Mouse (Mus musculus) CH12.LX (cell line): ENCODE results near the gene Necap2. TPM values are rescaled to one million over a fixed set of nuclear protein-coding genes. Genes with fewer than 3 reads are reported as not detected.

Experiments
- DNase-seq: peaks from one replicate; pipeline ENCODE4 v3.0.0-alpha.2; 2013; ENCODE audit errors: extremely low read depth
- H3K27ac ChIP-seq: 2 replicates; pipeline ENCODE4 v1.5.1; 2012; ENCODE audit warnings: low read depth, mild to moderate bottlenecking, control low read depth, moderate library complexity; ENCODE audit not compliant: insufficient read depth
- H3K27me3 ChIP-seq: replicated peaks from 2 replicates; pipeline ENCODE3; 2012; ENCODE audit warnings: inconsistent platforms
- H3K36me3 ChIP-seq, 2 experiments: replicated peaks in 1 of 2; 2 replicates each; pipeline versions ENCODE3 to v1.6.1; 2012; ENCODE audit warnings: inconsistent platforms in 1 of 2, low read length in 1 of 2, mild to moderate bottlenecking in 1 of 2, mixed read lengths in 1 of 2, moderate library complexity in 1 of 2; ENCODE audit not compliant: control insufficient read depth in 1 of 2, insufficient read depth in 1 of 2
- H3K4me1 ChIP-seq, 2 experiments: 2 replicates each; pipeline ENCODE4 v1.6.1; 2012; ENCODE audit warnings: inconsistent platforms in 1 of 2, moderate library complexity in 1 of 2; ENCODE audit not compliant: insufficient read depth in 2 of 2, control insufficient read depth in 1 of 2
- H3K4me2 ChIP-seq: 2 replicates; pipeline ENCODE4 v1.6.1; 2012; ENCODE audit warnings: low read depth, mild to moderate bottlenecking, control low read depth; ENCODE audit not compliant: poor library complexity, insufficient read depth, severe bottlenecking
- H3K4me3 ChIP-seq, 3 experiments: fragments of 150-350 bp in 1 of 3; sonication (generic) in 1 of 3; replicated peaks in 1 of 3; 2 replicates each; pipeline versions ENCODE3 to v1.5.1; 2011 to 2012; ENCODE audit warnings: low read depth in 2 of 3, low read length in 2 of 3, mild to moderate bottlenecking in 2 of 3, moderate library complexity in 2 of 3, control low read depth in 1 of 3, improper control_type of control experiment in 1 of 3, inconsistent platforms in 1 of 3, mixed read lengths in 1 of 3; ENCODE audit not compliant: poor library complexity in 1 of 3
- H3K79me2 ChIP-seq: replicated peaks from 2 replicates; pipeline ENCODE4 v1.6.1; 2012; ENCODE audit warnings: mild to moderate bottlenecking, moderate library complexity; ENCODE audit not compliant: control insufficient read depth, poor library complexity, insufficient read depth, severe bottlenecking; ENCODE audit errors: extremely low read depth
- H3K9ac ChIP-seq: 2 replicates; pipeline ENCODE4 v1.6.1; 2012; ENCODE audit warnings: low read depth, mild to moderate bottlenecking, control low read depth, moderate library complexity; ENCODE audit not compliant: insufficient read depth
- H3K9me3 ChIP-seq: replicated peaks from 2 replicates; pipeline ENCODE3; 2012; ENCODE audit warnings: low read length, inconsistent platforms, mixed read lengths
- BHLHE40 ChIP-seq: IDR thresholded peaks from 2 replicates; pipeline ENCODE4 v1.6.1; 2011; ENCODE audit warnings: mild to moderate bottlenecking, low read depth, low read length, improper control_type of control experiment
- CHD1 ChIP-seq: IDR thresholded peaks from 2 replicates; pipeline ENCODE4 v1.6.1; 2012; ENCODE audit warnings: low read depth, low read length, improper control_type of control experiment, inconsistent platforms
- CHD2 ChIP-seq: IDR thresholded peaks from 2 replicates; pipeline ENCODE4 v1.6.1; 2011; ENCODE audit warnings: low read length, improper control_type of control experiment
- CTCF ChIP-seq, 2 experiments: IDR thresholded peaks in 1 of 2; conservative IDR thresholded peaks in 1 of 2; 2 replicates each; pipeline ENCODE4 v1.5.1; 2011 to 2012; ENCODE audit warnings: low read depth in 2 of 2, low read length in 2 of 2, improper control_type of control experiment in 1 of 2, inconsistent platforms in 1 of 2, mild to moderate bottlenecking in 1 of 2, moderate library complexity in 1 of 2
- ELF1 ChIP-seq: IDR thresholded peaks from 2 replicates; pipeline ENCODE4 v1.6.1; 2014; ENCODE audit warnings: low read depth, mild to moderate bottlenecking, inconsistent platforms, low read length, improper control_type of control experiment
- ETS1 ChIP-seq: conservative IDR thresholded peaks from 2 replicates; pipeline ENCODE4 v1.6.1; 2012; ENCODE audit warnings: low read depth, mild to moderate bottlenecking, inconsistent platforms, low read length, improper control_type of control experiment, moderate library complexity
- GABPA ChIP-seq: IDR thresholded peaks from 2 replicates; pipeline ENCODE4 v1.6.1; 2012; ENCODE audit warnings: low read depth, low read length, improper control_type of control experiment, inconsistent platforms; ENCODE audit not compliant: insufficient replicate concordance
- HCFC1 ChIP-seq: IDR thresholded peaks from 2 replicates; pipeline ENCODE4 v1.6.1; 2012; ENCODE audit warnings: low read depth, mild to moderate bottlenecking, inconsistent platforms, low read length, improper control_type of control experiment
- IRF4 ChIP-seq: IDR thresholded peaks from 2 replicates; pipeline ENCODE4 v1.6.1; 2014; ENCODE audit warnings: low read depth, mild to moderate bottlenecking, inconsistent platforms, low read length, improper control_type of control experiment
- MAFK ChIP-seq: IDR thresholded peaks from 2 replicates; pipeline ENCODE4 v1.6.1; 2011; ENCODE audit warnings: low read length, improper control_type of control experiment; ENCODE audit not compliant: insufficient replicate concordance
- MAX ChIP-seq: IDR thresholded peaks from 2 replicates; pipeline ENCODE4 v1.6.1; 2011; ENCODE audit warnings: low read length, improper control_type of control experiment
- MAZ ChIP-seq: IDR thresholded peaks from 2 replicates; pipeline ENCODE4 v1.6.1; 2012; ENCODE audit warnings: low read depth, mild to moderate bottlenecking, inconsistent platforms, low read length, improper control_type of control experiment, moderate library complexity
- MEF2A ChIP-seq: IDR thresholded peaks from 2 replicates; pipeline ENCODE4 v1.6.1; 2014; ENCODE audit warnings: low read depth, mild to moderate bottlenecking, inconsistent platforms, low read length, improper control_type of control experiment, borderline replicate concordance
- MXI1 ChIP-seq: IDR thresholded peaks from 2 replicates; pipeline ENCODE4 v1.6.1; 2011; ENCODE audit warnings: mild to moderate bottlenecking, low read depth, low read length, improper control_type of control experiment
- MYC ChIP-seq: IDR thresholded peaks from 2 replicates; pipeline ENCODE4 v1.6.1; 2011; ENCODE audit warnings: low read depth, mild to moderate bottlenecking, improper control_type of control experiment, low read length
- NRF1 ChIP-seq: IDR thresholded peaks from 2 replicates; pipeline ENCODE4 v1.6.1; 2014; ENCODE audit warnings: low read depth, mild to moderate bottlenecking, inconsistent platforms, low read length, improper control_type of control experiment, moderate library complexity
- POLR2A ChIP-seq: IDR thresholded peaks from 2 replicates; pipeline ENCODE4 v1.6.1; 2011; ENCODE audit warnings: low read depth, mild to moderate bottlenecking, improper control_type of control experiment, low read length
- POLR2AphosphoS2 ChIP-seq: IDR thresholded peaks from 2 replicates; pipeline ENCODE4 v1.6.1; 2011; ENCODE audit warnings: low read depth, low read length, improper control_type of control experiment
- RAD21 ChIP-seq: IDR thresholded peaks from 2 replicates; pipeline ENCODE4 v1.6.1; 2011; ENCODE audit warnings: low read depth, mild to moderate bottlenecking, low read length, improper control_type of control experiment, moderate library complexity
- RCOR1 ChIP-seq: conservative IDR thresholded peaks from 2 replicates; pipeline ENCODE4 v1.6.1; 2012; ENCODE audit warnings: low read depth, mild to moderate bottlenecking, inconsistent platforms, low read length, improper control_type of control experiment
- TBP ChIP-seq: conservative IDR thresholded peaks from 2 replicates; pipeline ENCODE4 v1.6.1; 2011; ENCODE audit warnings: low read depth, low read length, improper control_type of control experiment
- TCF12 ChIP-seq: IDR thresholded peaks from 2 replicates; pipeline ENCODE4 v1.6.1; 2014; ENCODE audit warnings: low read depth, mild to moderate bottlenecking, inconsistent platforms, low read length, improper control_type of control experiment
- UBTF ChIP-seq: IDR thresholded peaks from 2 replicates; pipeline ENCODE4 v1.6.1; 2012; ENCODE audit warnings: low read depth, mild to moderate bottlenecking, inconsistent platforms, low read length, improper control_type of control experiment, moderate library complexity
- USF1 ChIP-seq: IDR thresholded peaks from 2 replicates; pipeline ENCODE4 v1.6.1; 2014; ENCODE audit warnings: low read depth, mild to moderate bottlenecking, inconsistent platforms, low read length, improper control_type of control experiment
- USF2 ChIP-seq: conservative IDR thresholded peaks from 2 replicates; pipeline ENCODE4 v1.6.1; 2011; ENCODE audit warnings: low read depth, low read length, improper control_type of control experiment
- ZC3H11A ChIP-seq: IDR thresholded peaks from 2 replicates; pipeline ENCODE4 v1.6.1; 2012; ENCODE audit warnings: low read depth, mild to moderate bottlenecking, inconsistent platforms, low read length, improper control_type of control experiment
- ZMIZ1 ChIP-seq: IDR thresholded peaks from 2 replicates; pipeline ENCODE4 v1.6.1; 2012; ENCODE audit warnings: low read depth, mild to moderate bottlenecking, inconsistent platforms, low read length, improper control_type of control experiment
- dilution Hi-C: fragments of 300-500 bp; cut with MboI; formaldehyde crosslinking; loops from 2 replicates; pipeline ENCODE4 v1.14.3; 2020; ENCODE audit warnings: low sequenced_read_pairs; ENCODE audit not compliant: extremely low pct_unique_long_range_greater_than_20kb, extremely low pct_ligation_motif_present
- in situ Hi-C: fragments of 300-500 bp; cut with MboI; formaldehyde crosslinking; loops from 3 replicates; pipeline ENCODE4 v1.14.3; 2019; ENCODE audit warnings: low sequenced_read_pairs, low pct_ligation_motif_present, low pct_unique_long_range_greater_than_20kb, mixed read lengths
- polyA plus RNA-seq: library from polyadenylated mRNA; unstranded; fragments of >175 nt; gene quantifications from 2 replicates; pipeline ENCODE4 v1.2.1, GENCODE M21; 2012; ENCODE audit warnings: low read depth; ENCODE audit not compliant: insufficient read length
- total RNA-seq, 2 experiments: library from RNA; depleted of rRNA; stranded (reverse); fragments of 300-350 nt in 1 of 2; fragments of >200 nt in 1 of 2; gene quantifications; 2 replicates each; pipeline ENCODE4 v1.2.3; 2012 to 2014

Gene Necap2
- total and polyA plus RNA-seq, 3 experiments: 32.6 to 41.7 (median 34.8) TPM

GRCm38 (mm10) chr4:141114521-141114981 lies 36.4 kb upstream of the Necap2 start:
- no peak for TF ChIP-seq IRF4
- no peak for TF ChIP-seq NRF1
- TF ChIP-seq GABPA: no peak
- TF ChIP-seq MAFK: no peak
- no peak for TF ChIP-seq ZC3H11A
- TF ChIP-seq ETS1: no peak
- no peak for TF ChIP-seq RAD21
- TF ChIP-seq BHLHE40: no peak
- TF ChIP-seq POLR2A: no peak
- TF ChIP-seq CTCF (conservative IDR thresholded peaks at IDR 0.05 in 1 of 2, IDR thresholded peaks at IDR 0.05 in 1 of 2; ENCODE audit: low read depth in 2 of 2, low read length in 2 of 2): no peak
- TF ChIP-seq HCFC1: no peak
- TF ChIP-seq CHD1: no peak
- TF ChIP-seq UBTF: no peak
- TF ChIP-seq TCF12: no peak
- Histone ChIP-seq H3K9ac (no peak overlapping the region), H3K79me2 (peaks cover 17% of the 10 kb centered on the region), H3K4me2 (no peak overlapping the region), H3K9me3 (peaks cover 22% of the 10 kb centered on the region), H3K4me1 (peaks cover 7 to 29% of the 10 kb centered on the region in 2 experiments), H3K4me3 (no peak overlapping the region), H3K36me3 (peaks cover 81 to 98% of the 10 kb centered on the region in 2 experiments), H3K27me3 (no peaks in the 10 kb centered on the region), H3K27ac (no peak overlapping the region)
- dilution Hi-C loops (no loop called here), in situ Hi-C loops (no loop called here)
- no peak for DNase-seq

GRCm38 (mm10) chr4:141113831-141114230 lies 35.7 kb upstream of the Necap2 start:
- peaks cover 7 to 23% of the 10 kb centered on the region in 2 experiments for H3K4me1 ChIP-seq
- no peak for TF ChIP-seq MAFK
- no peak for TF ChIP-seq ZMIZ1
- no peak for TF ChIP-seq NRF1
- TF ChIP-seq CHD2: no peak
- TF ChIP-seq MXI1: no peak
- no peak for TF ChIP-seq TBP
- TF ChIP-seq USF2: no peak
- no peak for TF ChIP-seq MAX
- no peak for TF ChIP-seq POLR2A
- TF ChIP-seq ELF1: no peak
- TF ChIP-seq ETS1: no peak
- no peak for TF ChIP-seq MAZ
- no peak for TF ChIP-seq UBTF
- TF ChIP-seq MYC: no peak
- no peak for TF ChIP-seq USF1
- TF ChIP-seq CHD1: no peak
- no peak for TF ChIP-seq POLR2AphosphoS2
- no peak for TF ChIP-seq MEF2A
- TF ChIP-seq RCOR1: no peak
- no peak for TF ChIP-seq TCF12
- in situ Hi-C loops (no loop called here), dilution Hi-C loops (no loop called here)
- no peak overlapping the region for H3K4me2 ChIP-seq
- no peak for DNase-seq
- H3K9me3 ChIP-seq: peaks cover 22% of the 10 kb centered on the region
- peaks cover 75 to 96% of the 10 kb centered on the region in 2 experiments for H3K36me3 ChIP-seq
- no peaks in the 10 kb centered on the region for H3K27me3 ChIP-seq
- H3K79me2 ChIP-seq: peaks cover 10% of the 10 kb centered on the region
- H3K27ac ChIP-seq: no peak overlapping the region
- H3K4me3 ChIP-seq: no peak overlapping the region
- no peak overlapping the region for H3K9ac ChIP-seq
